Mouse (Mus musculus) frontal cortex, adult 2 months (tissue): ENCODE measurements around the gene 4921507P07Rik. TPM values are rescaled to one million over a fixed set of nuclear protein-coding genes. Genes with fewer than 3 reads are reported as not detected.
"Not testable (repeated sequence)": the region's sequence is repeated elsewhere in the genome, so short reads cannot be mapped to it uniquely, and the experiment has no call there.

Experiments used
- DNase-seq, 2 experiments: peaks; one replicate each; pipeline ENCODE4 v3.0.0; 2022; ENCODE audit warnings: low spot score in 1 of 2; ENCODE audit errors: extremely low spot score in 1 of 2
- polyA plus RNA-seq: library from polyadenylated mRNA; depleted of rRNA; stranded (reverse); fragments of >200 nt; gene quantifications from 2 replicates; pipeline ENCODE4 v1.2.3, GENCODE M21; 2012

4921507P07Rik gene
- polyA plus RNA-seq, 1 experiment = 0.78 TPM

DNA sequence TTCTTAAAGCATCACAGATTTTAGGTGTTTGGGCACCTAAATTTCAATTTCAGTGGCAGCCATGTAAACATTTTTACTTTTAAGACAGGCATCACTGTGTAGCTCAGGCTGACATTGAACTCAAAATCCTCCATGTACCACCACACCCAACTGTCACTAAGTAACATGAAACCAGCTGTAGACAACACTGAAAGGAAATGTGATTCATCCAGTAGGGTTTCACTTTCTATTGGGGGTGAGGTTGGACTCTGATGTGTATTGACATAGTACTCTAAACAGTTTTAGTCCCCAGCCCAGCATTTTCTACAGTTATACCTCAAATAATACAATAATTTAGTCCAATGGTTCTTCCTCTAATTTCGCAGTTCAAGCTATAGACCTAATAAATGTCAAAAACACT, 35.7 kb downstream of the 4921507P07Rik start:
- DNase-seq = no peak

DNA sequence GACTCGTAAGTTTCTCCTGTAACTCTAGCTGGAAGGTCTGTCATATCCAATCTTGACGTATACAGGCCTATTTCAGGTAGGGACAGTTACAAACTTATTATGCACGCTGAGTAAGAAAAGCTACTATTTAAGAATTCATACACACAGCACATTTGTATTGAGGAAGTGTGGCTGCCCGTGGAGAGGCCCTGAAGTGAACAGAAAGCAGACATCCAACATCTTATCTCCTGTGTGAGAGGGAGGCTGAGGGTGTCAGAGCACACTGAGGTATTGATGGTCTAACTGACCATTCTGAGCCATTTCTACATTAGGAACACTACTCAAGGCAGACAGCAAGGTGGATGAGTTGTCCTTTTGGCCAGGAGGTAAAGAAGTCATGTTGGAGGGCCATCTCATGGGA, 37.6 kb downstream of the 4921507P07Rik start:
- no peak for DNase-seq

DNA sequence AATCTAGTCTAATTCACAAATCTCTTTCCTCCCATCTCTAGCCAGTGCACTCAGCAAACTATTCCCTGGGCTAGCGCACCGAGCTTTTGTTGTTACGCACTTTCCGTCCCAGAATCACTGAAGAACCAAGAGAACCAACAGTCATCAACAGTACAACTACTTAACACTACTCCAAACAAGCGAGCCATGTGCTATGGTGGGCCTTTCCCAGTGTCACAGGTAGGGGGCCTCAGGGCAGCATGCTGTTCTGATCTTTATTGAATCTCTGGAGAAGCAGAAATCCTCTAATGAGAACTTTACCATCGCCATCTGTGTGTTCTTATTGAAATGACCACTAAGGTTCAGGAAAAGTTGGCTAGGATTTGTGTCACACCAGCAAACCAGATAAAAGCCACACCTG, 38.9 kb downstream of the 4921507P07Rik start:
- DNase-seq = no peak

DNA sequence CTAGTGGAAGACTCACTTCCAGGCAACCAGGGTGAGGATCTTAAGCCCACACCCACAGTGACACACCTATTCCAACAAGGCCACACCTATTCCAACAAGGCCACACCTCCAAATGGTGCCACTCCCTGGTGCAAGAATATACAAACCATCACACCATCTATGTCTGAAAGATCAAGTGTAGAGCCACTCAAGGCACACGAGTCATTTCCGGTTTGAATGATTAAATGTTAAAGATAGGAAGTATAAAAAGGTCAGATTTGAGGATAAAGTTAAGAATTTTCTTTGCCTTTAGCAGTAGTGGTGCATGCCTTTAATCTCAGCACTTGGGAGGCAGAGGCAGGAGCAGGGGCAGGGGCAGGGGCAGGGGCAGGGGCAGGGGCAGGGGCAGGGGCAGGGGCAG, 42.2 kb downstream of the 4921507P07Rik start:
- not testable (repeated sequence) for DNase-seq

DNA sequence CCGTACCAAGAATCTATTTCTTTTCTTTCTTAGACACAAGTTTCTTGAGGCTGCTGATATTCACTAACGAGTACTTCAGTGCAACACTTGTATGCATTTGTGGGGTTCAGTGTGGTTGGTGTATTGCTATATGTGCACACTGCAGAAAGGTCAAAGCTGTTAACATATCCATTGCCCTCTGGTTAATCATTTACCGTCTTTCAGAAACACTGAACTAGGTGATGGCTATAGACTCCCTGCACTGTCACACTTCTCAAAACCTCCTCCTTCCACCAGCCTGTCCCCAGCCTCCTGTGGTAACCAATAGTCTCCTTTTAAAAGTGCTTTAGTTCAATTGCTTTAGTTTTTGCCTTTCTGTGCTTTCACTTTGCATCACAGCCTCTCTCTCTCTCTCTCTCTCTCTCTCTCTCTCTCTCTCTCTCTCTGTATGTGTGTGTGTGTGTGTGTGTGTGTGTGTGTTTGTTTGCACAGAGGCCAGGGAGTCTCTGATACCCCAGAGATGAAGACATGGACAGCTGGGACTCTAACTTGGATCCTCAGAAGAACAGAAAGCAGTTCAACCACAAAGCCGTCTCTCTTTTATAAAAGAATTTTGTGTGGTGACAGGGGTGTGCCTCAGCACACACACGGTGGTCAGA, 43.4 kb downstream of the 4921507P07Rik start:
- no peak for DNase-seq

DNA sequence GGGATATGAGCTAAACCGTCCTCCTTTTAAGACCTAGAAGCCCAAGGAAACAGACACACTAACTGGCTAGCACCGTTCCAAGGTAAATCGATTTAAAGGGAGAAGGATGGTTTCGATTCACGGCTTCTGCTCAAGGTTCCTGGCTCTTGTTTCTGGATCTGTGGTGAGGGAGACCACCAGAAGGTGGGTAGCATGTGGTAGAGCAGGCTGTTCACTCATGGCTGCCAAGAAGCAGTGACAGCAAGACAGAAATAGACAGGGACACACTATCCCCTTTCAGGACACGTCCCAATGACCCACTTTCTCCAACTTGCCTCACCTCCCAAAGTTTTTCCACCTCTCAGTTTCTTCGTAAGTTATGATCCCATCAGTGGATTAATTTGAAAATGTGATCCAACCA, 46.6 kb downstream of the 4921507P07Rik start:
- no peak for DNase-seq

DNA sequence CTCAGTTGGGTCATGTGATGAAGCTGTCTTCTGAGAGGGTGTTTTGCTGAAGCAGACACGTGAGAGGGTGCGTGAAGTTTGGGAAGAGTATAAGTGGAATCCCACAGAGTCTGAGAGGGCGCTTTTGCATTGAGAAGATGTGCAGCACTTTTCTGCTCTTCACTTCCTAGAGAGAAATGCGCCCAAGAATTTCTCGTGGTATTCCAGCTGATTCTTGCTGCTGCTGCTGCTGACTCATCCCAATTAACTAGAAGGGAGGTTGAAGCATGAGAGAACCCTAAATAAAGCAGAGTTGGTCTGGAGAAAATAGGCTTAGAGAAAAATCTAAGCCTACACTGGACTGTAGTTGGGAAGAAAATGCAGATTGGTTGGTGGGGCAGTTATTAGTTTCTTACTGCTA, 47.4 kb downstream of the 4921507P07Rik start:
- DNase-seq = peak; percentile 25 to 67

DNA sequence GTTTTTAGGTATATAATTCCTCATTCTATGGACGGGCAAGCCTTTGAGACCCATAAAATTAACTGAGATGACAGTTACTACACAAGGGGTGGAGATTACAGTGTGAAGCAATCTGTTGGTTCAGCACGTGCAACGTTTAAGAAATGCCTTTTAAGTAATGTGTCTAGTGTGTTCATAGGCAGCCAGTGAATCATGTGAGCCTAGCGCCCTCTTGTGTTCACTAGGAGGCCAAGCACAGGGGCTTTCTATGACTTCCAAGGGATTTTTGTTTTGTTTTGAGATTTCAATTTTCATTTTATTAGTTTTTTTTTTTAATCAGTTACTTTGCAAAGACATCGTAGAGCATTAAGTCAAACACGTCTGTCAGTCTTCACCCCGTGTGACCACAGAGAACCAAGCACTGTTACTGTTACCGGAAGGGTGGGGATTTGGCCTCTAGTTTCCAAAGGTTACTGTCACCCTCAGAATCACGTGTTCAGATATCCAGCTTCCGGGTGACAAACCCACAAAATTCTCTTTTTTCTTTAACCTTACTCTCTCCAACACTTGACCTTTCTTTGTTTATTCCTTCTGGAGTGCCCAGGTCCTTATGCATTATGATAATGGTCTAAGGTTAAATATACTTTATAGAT, 50.9 kb downstream of the 4921507P07Rik start:
- DNase-seq = peak in 1 of 2 experiments; percentile 75

DNA sequence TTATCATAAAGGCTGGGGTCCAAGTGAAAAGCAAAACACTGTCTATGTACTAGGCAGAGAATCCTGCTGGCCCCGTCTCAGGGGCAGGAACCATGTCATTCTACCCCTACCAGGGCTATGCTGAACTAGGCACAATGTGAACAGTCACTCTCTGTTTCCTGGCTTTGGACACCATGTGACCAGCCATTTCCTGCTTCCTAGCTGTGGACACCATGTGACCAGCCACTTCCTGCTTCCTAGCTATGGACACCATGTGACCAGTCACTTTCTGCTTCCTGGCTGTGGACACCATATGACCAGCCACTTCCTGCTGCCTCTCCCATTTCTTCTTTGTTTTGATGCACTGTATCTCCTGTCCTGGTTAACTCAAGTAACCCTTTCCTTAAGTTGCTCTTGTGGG, 53.9 kb downstream of the 4921507P07Rik start:
- no peak for DNase-seq

DNA sequence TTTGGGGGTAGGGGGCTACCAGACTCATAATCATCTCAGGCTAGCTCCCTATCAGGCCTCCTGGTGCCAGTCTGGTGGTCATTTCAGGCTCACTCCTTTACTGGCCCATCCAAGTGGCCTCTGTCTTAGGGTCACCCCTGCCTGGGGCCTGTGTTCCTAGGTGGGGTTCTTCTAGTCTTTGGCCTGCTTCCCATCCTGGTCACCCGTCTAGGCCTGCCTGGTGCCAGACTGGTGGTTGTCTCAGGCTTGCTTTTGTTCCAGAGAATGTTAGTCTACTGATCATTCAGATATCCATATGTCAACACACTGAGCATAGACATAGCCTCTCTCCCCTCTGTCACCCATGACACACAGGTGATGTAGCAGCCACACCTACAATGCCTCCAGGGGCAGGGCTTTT, 56.8 kb downstream of the 4921507P07Rik start:
- no peak for DNase-seq

DNA sequence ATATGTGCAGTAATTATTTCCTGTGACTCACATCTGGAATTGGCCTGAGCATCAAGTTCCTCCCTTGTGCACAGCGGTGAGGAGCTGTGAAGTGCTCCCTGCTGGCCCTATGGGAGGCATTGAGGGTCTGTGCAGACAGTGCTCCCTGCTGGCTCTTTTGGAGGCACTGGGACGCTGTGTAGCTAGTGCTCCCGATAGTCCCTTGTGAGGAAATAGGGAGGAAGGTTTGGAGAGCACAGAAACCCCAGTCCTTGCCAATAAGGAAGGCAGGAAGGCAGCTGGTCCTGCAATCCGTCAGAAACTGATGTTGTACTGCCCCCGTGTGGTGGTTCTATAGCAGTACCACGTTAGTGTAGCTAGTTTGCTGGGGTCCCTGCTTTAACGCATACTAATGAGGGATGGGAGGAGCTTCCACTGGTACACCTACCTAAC, 60.0 kb downstream of the 4921507P07Rik start:
- peak; percentile 28 to 80 for DNase-seq

DNA sequence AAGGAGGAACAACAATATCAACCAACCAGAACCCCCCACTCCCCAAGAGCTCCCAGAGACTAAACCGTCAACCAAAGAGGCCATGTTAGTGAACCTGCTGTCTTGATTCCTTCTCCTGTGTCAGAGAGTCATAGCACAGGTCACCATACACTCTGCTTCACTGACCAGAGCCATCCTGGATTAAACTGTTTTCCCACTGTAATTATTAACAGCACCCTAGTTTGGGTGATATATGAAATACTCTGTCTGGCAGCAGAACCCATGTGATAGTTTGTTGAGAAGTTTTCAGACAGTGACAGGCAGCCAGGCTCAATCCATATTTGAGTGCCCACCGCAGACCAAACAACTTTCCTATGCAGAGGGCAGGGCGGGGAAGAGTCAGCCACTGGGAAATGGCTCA, 61.1 kb downstream of the 4921507P07Rik start:
- DNase-seq = no peak

DNA sequence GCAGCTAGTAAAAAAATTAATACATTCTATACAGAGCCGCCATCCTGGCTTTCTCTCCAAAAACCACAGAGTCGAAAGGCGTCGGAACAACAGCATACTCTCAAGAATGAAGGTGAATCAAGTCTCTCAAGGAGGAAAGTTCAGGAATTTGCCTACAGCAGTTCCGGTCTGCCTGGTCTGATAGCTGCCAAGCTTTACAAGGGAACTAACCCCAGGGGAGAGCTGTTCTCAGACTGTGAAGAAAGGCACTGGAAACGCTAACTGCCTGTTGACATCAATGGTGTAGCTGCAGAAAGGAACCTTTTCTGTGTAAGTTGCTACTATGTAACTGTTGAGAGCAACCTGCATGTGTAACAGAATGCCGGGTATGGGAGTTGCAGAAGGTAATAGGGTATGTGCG, 64.5 kb downstream of the 4921507P07Rik start:
- no peak for DNase-seq

DNA sequence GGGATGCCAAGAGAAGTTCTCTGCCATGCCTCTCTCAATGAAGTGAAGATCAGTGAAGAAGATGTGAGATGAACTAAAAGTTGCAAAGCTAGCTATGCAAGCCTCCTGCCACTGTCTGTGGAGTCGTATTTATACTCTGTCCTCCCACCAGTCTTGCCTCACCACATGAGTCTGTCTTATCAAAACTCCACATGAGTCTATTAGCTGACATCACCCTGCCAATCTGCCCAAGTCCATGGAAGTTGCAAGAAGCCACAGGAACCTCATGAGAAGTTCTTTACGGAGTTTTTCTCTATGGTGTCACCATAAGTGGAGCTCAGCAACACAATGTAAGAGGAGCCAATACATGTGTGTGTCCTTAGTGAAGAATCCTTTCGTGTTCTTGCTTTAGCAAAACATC, 65.4 kb downstream of the 4921507P07Rik start:
- DNase-seq = no peak

DNA sequence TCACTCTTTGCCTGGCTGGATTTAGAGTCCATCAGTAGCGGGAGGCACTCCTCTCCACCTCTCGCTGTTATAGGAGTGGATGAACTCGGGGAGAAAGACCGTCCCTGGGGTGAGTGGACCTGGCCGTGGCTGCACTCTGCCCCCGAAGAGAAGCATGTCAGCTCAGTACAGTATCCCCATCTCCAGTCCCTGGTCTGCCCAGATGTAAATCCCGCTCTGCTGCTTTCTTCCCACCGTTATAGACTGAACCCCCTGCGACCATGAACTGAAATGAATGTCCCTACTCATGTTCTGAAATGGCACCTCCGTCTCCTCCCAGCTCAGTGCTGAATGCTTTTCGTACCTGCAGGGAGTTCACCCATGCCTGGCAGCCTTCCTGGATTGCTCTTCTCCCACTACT, 67.2 kb downstream of the 4921507P07Rik start:
- DNase-seq = no peak

DNA sequence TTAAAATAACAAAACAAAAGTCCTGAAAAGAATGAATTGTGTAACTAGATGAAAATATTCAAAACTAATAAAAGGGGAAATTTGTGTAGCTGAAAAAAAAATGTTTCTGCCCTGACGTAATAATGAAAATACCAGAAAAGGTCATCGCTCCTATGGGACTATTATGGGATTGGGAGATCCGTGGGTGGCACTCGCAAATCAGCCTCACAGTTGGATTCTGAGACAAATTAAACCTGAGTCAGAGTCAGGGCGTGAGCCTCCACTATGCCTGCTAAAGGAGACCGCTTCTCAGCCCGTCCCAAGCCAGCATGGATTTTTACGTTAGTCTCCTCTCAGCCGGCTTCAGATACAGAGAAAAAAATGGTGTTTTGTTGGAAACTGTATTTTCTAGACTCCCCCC, 69.0 kb downstream of the 4921507P07Rik start:
- no peak for DNase-seq

DNA sequence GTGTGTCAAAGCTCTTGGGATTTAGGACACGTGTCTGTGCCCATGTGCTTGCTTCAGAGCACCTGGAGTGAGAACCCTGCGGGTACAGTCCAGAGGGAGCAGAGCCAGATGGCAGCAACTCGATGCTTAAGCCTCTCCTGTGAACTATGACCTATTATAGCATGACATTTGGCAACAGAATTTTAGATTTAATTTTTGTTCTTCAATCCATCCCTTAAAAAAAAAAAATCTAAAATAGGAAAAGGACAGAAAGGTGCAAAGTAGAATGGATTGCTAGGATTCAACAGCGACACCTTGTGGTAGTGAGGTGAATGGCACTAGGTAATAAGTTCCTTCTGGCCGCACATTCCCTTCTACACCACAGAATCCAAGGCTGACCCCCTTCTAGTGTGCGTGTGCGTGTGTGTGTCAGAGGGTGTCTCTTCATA, 69.8 kb downstream of the 4921507P07Rik start:
- peak; percentile 42 to 91 for DNase-seq

DNA sequence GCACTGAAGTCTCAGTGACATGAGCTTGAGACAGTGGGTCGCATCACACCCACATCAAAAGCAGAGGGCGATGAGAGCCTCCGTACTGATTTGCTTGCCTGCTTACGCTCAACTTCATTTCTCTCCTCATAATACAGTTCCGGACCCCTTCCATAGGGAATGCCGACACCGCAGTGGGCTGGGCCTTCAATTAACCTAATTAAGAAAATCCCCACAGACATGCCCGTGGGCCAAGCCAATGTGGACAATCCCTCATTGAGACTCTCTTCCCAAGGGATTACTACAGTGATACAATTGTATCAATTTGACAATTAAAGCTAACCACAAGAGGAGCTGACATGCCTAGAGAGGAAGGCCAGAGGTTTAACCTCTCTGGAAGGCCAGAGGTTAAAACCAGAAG, 70.6 kb downstream of the 4921507P07Rik start:
- DNase-seq = no peak

DNA sequence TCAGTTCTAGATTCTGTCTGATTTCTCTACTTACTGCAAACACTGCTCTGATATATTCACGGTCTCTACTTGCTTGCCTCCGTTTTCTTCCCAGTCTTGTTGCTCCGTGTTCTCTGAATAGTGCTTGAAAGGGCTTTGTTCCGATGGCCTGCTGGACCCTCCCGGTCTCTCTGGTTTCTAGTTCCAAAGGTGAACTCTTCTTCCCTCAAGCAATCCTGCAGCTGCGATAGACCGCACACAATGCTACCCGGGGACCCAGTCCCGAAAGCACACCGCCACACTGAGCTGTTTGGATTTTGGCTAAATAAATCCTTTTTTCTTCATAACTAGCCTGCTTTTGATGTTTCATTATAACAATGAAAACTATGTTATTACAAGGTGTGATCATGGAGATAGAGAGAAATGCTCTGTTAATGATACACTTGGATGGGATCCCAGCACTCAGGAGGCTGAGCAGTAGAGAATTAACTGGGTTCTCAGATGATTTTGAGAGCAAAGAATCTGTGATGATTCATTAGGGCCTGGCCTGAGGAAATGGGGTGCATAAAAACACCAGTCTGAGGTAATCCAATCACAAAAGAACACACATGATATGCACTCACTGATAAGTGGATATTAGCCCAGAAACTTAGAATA, 72.1 kb downstream of the 4921507P07Rik start:
- DNase-seq = no peak
